Mouse (Mus musculus): ENCODE measurements around the gene Spg11. TPM values are rescaled to one million over a fixed set of nuclear protein-coding genes. Genes with fewer than 3 reads are reported as not detected.
"Not testable (repeated sequence)": the region's sequence is repeated elsewhere in the genome, so short reads cannot be mapped to it uniquely, and the experiment has no call there.

Spg11 gene
- total RNA-seq, 2 experiments from 2014 or later = 14.3 to 14.7 TPM

- no peak for DNase-seq (ENCODE audit: low spot score in 2 of 2)
These were observed 28.5 kb upstream of the Spg11 start for GRCm38 (mm10) chr2:122146687-122147086.

GRCm38 (mm10) chr2:122145756-122146155 lies 27.6 kb upstream of the Spg11 start:
- DNase-seq (ENCODE audit: low spot score in 2 of 2) = no peak

GRCm38 (mm10) chr2:122143111-122143510 lies 24.9 kb upstream of the Spg11 start:
- no peak for DNase-seq (ENCODE audit: low spot score in 2 of 2)

- no peak for DNase-seq (ENCODE audit: low spot score in 2 of 2)
These were observed 23.3 kb upstream of the Spg11 start for GRCm38 (mm10) chr2:122141332-122141967.

GRCm38 (mm10) chr2:122140815-122141214 lies 22.6 kb upstream of the Spg11 start:
- DNase-seq (ENCODE audit: low spot score in 2 of 2) = no peak

- no peak for DNase-seq (ENCODE audit: low spot score in 2 of 2)
These were observed 19.8 kb upstream of the Spg11 start for GRCm38 (mm10) chr2:122137839-122138465.

GRCm38 (mm10) chr2:122132618-122133017 lies 14.4 kb upstream of the Spg11 start:
- DNase-seq (ENCODE audit: low spot score in 2 of 2) = no peak

- no peak for DNase-seq (ENCODE audit: low spot score in 2 of 2)
These were observed 13.9 kb upstream of the Spg11 start for GRCm38 (mm10) chr2:122132078-122132477.

- no peak for DNase-seq (ENCODE audit: low spot score in 2 of 2)
These were observed 9.4 kb upstream of the Spg11 start for GRCm38 (mm10) chr2:122127635-122128034.

- no peak for DNase-seq (ENCODE audit: low spot score in 2 of 2)
These were observed 8.7 kb upstream of the Spg11 start for GRCm38 (mm10) chr2:122126765-122127347.

- no peak for DNase-seq (ENCODE audit: low spot score in 2 of 2)
These were observed 7.7 kb upstream of the Spg11 start for GRCm38 (mm10) chr2:122125680-122126572.

- DNase-seq (ENCODE audit: low spot score in 2 of 2) = no peak
These were observed 1.3 kb downstream of the Spg11 start for GRCm38 (mm10) chr2:122116888-122117287.

GRCm38 (mm10) chr2:122109714-122110113 lies 8.5 kb downstream of the Spg11 start:
- no peak for DNase-seq (ENCODE audit: low spot score in 2 of 2)

GRCm38 (mm10) chr2:122108101-122108500 lies 10.1 kb downstream of the Spg11 start:
- DNase-seq (ENCODE audit: low spot score in 2 of 2) = no peak

GRCm38 (mm10) chr2:122102070-122102469 lies 16.1 kb downstream of the Spg11 start:
- DNase-seq (ENCODE audit: low spot score in 2 of 2) = no peak

GRCm38 (mm10) chr2:122097686-122098085 lies 20.5 kb downstream of the Spg11 start:
- DNase-seq (ENCODE audit: low spot score in 2 of 2) = not testable (repeated sequence)

- DNase-seq (ENCODE audit: low spot score in 2 of 2) = no peak
These were observed 24.3 kb downstream of the Spg11 start for GRCm38 (mm10) chr2:122093844-122094243.

GRCm38 (mm10) chr2:122086446-122086845 lies 31.7 kb downstream of the Spg11 start:
- DNase-seq (ENCODE audit: low spot score in 2 of 2) = no peak

- DNase-seq (ENCODE audit: low spot score in 2 of 2) = no peak
These were observed 36.3 kb downstream of the Spg11 start for GRCm38 (mm10) chr2:122081728-122082456.

- DNase-seq (ENCODE audit: low spot score in 2 of 2) = peak in 1 of 2 experiments; percentile 60
These were observed 48.3 kb downstream of the Spg11 start for GRCm38 (mm10) chr2:122069922-122070321.

Measured in layer of hippocampus, adult 18-20 months (tissue).